Mouse (Mus musculus) cerebellum, adult 11 months (tissue): ENCODE data around the gene Zscan4b.
"Not testable (repeated sequence)": the region's sequence is repeated elsewhere in the genome, so short reads cannot be mapped to it uniquely, and the experiment has no call there.

ENCODE experiments used
- DNase-seq: peaks from one replicate; pipeline ENCODE4 v3.0.0; 2022

Gene Zscan4b

GRCm38 (mm10) chr7:10904950-10905349 is at the start of gene Zscan4b:
TSS of gene Zscan4b (minus strand) at chr7:10905050.
- DNase-seq, result not testable (repeated sequence)
